Mouse (Mus musculus) left cerebral cortex, adult 9 months (tissue): Measurements from ENCODE around the gene Prpf18.
"Not testable (repeated sequence)": the region's sequence is repeated elsewhere in the genome, so short reads cannot be mapped to it uniquely, and the experiment has no call there.

ENCODE experiments used
- DNase-seq, 2 experiments: peaks; one replicate each; pipeline ENCODE4 v3.0.0; 2022; ENCODE audit warnings: low spot score in 2 of 2

The Prpf18 gene

DNA sequence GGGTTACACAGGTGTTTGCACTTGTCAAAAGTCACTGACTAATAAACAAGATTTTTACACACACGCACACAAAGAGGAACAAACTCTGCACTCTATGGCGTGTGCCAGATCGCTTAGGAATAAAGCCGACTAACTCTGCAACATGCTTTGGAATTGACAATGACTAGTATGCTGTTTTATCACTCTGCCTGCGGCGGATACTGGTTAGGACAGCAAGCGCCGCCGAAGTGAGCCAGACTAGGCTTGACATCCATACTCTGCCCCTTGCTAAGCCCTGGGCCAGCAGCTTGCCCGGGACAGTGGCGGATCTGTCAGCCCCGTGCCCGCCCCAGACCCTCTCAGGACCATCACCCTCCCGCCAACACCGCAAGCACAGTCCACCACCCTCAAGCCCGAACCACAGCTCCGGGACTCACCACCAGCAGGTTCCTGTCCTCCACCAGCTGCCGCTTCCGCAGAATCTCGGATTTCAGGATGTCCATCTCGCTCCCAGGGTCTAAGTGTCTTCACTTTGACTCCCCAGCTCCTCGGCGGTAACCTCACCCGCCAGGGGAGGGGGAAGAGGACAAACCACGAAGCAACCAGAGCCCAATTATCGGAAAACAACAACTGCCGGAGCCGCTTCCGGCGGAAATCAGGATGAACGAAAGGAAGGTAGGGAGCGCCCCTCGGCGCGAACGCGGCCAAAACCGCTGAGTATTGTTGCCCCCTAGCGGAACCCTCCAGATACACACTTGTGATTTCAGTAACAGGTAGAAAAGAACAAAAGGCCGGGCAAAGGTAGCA, at the start of gene Prpf18:
Gene Prpf18, minus strand, starts transcription at position 614 of the 786 bp plus-strand sequence.
- peak; percentile 55 to 91 for DNase-seq

DNA sequence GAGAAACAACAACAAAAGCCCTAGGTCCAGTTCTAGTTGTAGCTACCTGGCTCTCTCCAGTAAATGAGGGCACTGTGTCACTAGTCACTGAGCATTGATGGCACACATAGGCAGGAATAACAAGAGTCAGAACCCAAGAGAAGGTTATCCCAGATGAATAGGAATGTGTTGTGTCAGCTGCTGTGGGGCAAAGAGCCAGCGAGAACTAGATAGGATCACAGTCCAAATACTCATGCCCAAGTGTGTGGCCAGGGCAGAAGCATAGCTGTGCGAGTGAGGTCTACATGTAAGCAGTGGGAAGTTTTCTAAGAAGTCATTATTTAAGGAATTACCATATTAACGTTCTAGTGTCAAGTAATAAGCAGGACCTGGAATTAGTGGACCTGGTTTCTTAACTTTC, 28.0 kb upstream of the Prpf18 start:
- no peak for DNase-seq

DNA sequence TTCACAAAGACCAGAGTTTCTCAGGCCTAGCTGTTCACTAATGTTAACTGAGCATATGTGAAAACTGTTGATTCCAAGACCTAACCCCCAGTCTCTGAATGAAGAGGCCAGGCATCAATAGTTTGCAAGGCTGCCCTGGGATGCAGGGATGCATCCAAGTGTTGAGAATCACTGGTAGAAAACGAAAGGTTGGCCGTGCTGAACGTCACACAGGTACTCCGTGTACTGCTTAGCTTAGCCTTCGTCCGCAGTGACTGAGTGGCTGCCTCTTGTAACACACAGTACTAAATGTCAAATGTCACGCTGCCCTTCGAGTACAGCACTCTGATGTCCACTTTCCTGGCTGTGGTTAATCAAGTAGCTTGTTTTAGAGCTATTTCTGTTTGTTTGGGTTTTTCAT, 19.7 kb upstream of the Prpf18 start:
- no peak for DNase-seq

DNA sequence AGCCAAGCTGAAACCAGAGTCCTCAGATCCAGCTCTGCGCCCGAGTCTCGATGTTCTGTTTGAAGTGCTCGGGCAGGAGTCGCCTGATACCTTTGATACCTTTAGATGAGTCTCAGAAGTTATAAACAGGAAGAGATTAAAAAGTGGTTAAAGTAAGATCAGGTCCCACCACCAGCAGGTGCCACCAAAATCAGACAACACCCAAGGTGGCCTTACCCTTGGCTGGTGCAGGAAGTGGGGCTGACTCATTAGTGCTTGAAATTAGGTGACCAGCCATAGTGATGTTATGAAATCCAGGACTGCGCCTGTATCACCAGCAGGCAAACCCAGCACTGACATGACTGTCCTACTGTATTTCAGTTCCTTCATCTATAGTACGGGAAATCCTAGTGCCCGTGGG, 17.8 kb upstream of the Prpf18 start:
- no peak for DNase-seq

DNA sequence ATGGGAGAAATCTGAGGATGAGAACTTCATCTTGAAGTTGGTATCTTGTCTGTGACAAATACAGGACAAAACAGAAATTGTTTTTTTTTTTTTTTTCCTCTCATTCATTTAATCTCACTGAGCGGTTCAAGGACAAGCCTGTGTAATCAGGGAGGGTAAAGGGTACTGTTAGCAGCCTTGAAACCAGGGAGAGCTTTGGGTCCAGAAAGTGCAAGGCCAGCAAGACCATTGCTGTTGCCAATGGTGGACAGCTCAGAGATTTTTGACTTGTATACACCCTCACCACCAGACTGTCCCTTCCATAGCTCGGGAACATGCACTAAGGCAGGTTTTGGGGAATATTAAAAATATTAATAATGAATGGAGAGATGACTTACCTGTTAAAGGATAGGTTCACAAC, 16.7 kb upstream of the Prpf18 start:
- DNase-seq = no peak

DNA sequence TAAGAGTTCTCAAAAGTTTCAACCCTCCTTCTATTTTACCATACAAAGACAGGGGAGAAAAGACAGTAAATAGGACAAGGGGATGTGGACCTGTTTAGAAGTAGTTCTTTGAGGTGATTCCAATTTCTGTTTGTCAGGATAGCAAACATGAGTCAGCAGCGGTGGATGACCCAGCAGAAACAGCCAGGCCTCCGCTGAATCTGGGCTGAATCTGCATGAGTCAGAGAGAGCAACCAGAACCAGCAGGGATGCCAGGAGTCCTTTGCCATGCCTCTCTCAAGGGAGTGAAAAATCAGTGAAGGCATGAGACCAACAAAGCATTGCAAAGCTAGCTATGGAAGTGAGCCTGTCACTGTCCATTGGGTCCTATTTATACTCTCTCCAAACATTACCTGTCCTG, 8.8 kb upstream of the Prpf18 start:
- DNase-seq = no peak

DNA sequence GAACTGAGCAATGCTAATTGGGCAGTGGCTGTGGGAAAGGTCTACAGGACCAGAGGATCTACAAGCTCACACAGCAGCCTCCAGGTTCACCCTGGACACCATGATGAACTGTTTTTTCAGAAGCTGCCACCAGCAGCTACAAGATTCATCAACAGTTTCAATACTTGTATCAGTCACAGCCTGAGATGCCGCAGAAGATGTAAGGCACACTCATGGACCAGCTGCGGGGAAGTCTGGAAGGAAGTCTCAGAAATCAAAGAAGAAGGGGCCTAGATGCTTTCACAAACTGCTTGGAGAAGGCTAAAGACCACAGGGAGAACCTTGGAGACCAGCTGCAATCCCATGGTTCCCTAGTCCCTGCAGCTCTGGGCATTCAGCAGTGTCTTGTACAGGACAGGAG, 2.3 kb downstream of the Prpf18 start:
- DNase-seq = no peak

DNA sequence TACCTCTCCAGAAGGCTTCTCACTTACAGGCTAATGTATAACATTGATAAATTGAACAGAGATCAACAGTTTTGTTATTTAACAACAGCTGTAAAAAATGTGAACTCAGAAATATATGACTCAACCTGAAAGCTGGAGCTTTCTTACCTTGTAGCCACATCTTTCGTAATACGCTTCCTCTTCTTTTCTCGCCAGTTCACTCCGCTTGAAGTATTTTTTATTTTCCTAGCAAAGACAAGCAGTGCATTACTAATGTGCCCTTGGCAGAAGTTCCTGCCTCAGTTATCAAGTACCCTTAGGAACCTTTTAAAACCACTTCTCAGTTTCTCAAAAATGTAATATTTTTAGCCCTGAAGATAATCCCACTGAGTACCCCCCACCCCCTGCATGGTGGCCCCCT, 3.8 kb downstream of the Prpf18 start:
- no peak for DNase-seq

DNA sequence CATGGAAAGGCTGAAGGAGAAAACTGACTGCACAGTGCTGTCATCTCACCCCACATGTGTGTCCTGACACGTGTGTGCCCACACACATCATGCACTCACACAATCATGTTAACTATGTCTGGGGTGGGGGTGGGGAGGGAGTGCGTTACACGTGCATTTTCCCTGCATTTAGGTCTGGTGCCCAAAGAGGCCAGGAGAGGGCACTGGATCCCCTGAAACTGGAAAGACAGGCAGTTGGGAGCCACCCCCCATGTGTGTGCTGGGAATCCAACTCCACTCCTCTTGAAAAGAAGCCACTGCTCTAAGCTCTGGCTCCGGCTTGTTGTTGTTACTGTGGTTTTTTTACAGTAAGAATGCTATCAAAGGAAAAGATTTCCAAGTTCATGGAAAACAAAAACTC, 6.8 kb downstream of the Prpf18 start:
- DNase-seq = no peak

DNA sequence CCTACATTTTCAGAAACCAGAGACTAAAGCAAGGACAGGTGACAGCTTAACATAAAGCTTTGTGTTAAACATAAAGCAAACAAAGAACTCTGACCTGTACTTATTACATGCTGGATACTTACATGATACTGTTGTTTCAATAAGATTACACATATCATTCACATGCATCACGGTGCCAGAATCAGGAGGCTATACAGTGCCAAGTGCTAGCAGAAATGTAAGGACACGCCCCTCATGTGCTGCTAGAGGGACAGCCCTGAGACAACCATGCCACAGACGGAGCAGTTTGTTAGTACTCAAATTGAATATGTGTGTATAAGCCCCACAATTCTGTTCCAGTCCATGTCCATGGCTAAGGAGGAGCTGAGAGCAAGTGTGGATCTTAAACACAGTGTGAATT, 13.7 kb downstream of the Prpf18 start:
- DNase-seq = no peak

DNA sequence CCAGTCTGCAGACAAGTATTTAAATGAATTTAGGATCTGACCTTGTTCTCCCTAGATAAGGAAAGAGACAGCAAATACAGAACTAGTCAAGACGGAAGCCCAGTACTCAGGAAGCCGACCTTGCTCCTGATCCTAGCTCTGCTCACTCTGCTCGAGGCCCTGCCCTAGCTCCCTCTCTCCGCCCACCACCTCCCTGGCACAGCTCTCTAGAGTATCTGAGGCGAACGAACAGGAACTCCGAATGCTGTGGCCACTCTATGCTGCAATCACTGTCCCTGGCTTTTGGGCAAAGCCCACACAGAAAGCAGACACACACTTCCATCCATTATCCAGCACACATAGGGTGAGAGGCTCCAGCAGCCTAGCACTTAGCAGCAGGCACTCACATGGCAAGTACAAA, 15.3 kb downstream of the Prpf18 start:
- no peak for DNase-seq

DNA sequence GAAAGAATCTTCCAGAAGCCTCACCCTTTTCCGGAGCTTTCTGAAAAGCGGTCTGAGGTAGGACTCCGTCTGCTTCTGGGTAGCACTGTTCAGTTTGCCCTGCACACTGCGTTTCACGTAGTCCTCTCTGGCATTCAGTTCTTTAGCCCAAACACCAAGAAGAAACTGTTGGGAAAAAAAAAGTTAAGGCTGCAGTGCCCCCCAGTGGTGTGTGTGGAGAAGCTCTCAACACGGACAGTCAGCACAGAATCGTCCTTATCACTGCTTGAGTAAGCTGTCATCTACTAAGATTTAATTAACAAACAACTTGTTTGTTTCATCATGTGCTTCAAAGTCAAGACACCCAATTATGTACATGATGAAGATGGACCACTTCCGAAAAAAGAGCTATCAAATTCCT, 16.1 kb downstream of the Prpf18 start:
- no peak for DNase-seq

DNA sequence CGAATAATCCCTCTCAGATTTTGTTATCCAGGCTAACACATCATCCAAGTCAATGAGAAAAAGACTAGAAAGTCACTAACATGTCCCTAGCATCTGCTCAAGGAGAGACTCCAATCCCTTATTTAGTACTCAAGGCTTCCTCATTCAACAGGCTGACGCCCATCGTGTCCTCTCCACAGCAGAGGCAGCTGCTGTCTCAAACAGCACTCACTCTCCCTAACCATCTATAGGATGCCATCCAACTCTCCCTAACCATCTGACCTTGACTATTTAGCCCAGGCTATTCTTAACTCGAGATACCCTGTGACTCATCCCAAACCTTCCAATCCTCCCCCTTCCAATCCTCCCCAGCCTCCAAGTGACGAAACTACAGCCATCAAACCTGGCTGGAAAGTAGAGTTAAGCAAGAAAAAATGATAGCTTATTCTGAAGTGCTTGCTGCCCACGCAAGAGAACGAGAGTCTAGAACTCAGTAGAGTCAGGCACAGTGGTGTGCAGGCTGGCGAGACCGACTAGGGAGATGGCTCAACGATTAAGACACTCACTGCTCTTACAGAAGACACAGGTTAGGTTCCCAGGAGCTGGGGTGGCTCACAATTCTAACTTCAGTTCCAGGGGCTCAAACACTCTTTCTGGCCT, 21.6 kb downstream of the Prpf18 start:
- no peak for DNase-seq

DNA sequence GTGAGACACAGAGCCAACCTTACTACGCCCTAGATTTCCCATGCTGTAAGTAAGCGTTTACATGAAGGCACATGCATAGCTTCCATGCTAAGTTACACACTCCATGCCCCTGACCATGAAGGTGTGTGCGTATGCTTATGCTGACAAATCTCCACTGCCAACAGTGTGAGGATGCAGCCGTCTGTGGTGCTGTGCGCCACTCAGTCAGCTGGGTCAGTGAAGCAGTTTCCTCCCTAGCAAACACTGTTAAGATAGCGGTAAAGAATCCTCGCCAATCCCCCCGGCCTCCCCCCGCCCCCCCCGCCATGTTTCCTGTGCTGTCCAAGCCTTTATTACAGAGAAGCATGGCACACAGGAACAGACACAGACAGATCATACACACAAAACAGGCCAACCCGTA, 22.4 kb downstream of the Prpf18 start:
- DNase-seq = no peak

DNA sequence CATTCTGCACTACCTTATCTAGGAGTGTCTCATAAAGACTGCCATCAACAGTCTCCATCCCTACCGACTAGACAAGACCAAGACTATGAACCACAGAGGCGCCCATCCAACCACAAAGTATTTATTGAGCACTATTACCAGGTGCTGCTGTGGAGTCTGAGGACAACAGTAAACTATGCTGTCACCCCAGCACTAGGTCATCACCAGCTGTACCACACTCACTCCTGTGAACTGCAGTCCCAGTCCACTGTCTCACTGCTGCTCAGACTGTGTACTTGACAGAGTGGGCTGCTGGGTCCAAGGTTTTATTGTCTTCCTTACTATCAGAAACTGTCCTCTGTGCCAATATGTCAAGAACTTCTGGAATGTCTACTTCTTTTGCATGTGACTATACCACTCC, 23.0 kb downstream of the Prpf18 start:
- no peak for DNase-seq

DNA sequence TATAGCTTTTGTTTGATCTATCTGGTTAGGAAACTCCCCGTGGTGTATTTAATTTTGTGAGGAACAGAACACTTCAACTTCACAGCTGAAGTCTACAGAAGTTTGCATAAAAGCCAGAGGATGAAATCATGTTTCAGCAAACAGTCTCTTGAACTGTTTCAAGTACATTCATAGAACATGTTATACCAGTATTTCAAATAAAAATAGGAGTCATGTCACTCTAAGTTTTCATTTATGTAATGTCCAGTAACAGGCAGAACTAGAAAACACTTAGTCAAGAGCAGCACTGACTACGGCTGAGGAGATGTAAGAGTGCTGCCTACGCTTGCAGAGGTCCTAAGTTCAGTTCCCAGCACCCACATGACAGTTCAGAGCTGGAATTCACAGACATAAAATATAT, 25.0 kb downstream of the Prpf18 start:
- no peak for DNase-seq

DNA sequence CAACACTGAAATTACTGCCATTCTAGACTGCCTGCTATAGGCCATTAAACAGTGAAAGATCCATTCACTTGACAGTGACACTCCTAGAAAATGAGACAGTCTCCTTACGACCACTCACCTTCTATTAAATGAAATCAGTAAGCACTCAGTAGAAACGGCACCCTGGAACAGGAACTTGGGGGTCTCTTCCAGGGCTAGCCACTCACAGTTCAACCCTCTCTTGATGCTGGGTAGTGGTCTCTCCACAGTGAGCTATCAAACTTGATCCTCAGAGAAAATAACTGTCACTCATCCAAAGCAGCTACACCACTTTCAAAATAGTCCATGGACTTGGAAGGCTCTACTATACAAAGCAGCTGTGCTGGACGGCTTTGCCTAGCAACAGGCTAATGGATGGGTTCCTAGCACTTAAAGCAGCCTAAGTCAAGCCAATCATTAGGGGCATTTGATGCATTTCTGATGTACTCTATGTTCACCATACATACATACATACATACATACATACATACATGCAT, 30.4 kb downstream of the Prpf18 start:
- no peak for DNase-seq

DNA sequence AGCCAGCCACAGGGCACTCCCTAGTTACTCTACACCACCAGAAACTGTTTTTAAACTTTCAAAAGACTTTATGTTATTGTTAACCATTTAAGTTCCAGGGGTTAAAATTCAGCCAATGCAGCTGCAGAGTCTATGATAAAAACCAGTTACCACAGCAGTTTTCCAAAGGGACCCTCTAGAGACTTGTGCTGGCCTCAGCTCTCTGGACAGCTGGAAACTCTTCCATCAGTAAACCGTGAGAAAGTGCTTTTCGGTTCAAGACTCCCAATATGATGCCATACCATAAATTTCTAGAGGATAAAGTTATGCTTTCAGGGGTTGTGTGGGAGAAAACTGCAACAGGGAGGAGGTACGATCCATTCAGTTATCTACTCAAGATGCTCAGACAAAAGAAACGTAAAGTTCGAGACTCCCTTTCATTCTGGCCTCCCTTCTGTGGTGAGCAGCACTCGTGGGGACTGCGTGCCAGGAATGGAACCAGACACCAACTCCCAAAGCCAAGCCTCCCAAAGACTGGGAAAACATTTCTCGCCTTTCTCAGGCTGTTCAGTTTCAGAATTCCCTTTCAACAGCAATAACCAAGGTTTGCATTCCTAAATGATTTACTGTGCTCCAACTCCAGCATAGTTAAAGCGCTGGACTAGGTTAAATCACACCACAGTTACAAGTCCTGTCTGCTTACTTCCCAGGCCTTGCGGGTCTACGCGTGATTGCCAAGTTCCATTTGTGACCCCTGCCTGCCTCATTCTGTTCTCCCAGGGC, 31.1 kb downstream of the Prpf18 start:
- DNase-seq = no peak

DNA sequence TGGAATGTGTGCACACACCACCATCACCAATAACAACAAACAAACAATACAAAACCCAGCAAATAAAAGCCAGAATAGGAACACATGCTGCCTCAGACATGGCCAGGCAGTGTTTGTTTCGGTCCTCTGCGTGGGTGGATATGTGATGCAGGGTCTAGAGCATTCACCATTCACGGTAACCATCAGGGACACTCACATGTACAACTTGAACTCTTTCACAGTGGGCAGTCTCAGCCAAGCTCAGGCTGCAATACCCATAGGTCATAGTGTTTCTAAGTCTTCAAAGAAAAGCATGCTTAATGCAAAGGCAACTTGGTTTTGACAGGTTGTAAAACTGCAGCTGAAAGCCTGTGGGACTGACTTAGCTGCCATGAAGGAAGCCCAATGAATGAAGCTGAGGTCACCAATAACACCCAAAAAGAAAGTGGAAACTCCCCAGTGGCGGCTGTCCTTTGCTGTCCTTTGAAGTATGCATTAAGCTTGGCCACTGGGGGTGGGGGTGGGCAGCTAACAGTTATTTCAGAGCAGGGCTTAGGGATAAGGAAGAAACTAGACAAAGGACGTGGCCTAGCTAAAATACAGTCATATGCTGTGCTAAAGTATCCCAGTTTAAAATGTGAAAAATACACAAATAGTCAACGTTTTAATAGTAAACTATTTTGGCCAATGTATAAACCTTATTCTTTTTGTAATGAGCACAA, 31.9 kb downstream of the Prpf18 start:
- no peak for DNase-seq

DNA sequence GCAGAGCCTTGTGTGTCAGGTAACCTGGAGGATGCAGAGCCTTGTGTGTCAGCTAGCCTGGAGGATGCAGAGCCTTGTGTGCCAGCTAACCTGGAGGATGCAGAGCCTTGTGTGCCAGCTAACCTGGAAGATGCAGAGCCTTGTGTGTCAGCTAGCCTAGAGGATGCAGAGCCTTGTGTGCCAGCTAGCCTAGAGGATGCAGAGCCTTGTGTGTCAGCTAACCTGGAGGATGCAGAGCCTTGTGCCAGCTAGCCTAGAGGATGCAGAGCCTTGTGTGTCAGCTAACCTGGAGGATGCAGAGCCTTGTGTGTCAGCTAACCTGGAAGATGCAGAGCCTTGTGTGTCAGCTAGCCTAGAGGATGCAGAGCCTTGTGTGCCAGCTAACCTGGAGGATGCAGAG, 32.8 kb downstream of the Prpf18 start:
- not testable (repeated sequence) for DNase-seq

DNA sequence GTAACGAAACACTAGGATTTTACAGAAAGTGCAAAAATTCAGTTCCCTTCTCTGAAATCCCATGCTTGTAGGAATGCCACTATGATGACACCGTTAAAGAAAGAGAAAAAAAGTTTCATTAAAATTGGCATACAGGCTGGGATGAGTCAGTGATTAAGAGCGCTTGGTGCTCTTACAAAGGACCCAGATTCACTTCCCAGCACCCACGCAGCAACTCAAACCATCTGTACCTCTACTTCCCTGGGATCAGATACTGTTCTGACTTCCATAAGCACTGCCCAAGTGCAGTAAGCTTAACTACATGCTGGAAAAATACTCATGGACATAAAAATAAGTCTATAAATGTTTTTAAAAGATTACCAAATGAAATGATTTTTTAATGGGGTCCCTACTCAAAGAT, 34.9 kb downstream of the Prpf18 start:
- peak in 1 of 2 experiments; percentile 36 for DNase-seq

DNA sequence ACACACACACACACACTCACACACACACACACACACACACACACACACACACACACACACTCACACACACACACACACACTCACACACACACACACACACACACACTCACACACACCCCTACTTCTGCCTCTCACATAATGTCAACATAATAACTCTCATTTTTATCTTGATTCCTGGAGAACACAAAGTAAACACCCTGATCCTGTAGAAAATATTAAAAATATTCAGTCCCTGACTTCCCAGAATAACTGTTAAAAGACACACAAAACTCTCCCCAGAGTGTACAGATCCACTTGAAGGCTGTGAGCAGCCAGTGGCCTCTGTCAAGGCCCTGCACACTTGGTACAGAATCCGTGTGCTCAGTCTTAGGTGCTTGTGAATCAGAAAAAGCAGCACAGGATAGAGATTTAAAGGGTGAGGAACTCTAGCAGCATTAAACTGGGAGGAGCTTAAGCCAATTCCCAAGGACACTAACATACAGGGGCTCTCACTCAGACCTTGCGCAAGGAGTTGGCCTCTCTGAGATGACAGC, 36.8 kb downstream of the Prpf18 start:
- no peak for DNase-seq
